Comparison of ENCODE assay signal across 16 mouse cellular contexts in the genomic region with DNA sequence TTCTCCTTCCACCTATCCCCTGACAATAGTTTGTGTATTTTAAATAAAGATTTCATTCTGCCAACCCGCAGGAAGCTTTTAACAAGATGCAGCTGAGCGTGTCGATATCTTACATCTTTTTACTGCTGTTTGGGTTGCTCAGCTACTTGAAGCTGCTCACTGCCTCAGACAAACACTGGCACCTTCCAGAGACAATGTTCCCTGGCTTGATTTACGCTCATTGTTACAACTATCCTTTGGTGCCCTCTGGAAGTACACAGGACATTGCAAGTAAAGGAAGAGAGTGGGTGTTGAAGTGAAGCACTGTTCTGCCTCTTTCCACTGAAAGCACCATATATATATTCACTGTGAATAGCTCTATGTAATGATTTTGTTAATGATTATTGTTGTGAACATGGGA. TPM values are rescaled to one million over a fixed set of nuclear protein-coding genes. Genes with fewer than 3 reads are reported as not detected.
A peak's percentile ranks its signal among the peaks of the same experiment; 100 is the strongest.
DNase-seq lines count a peak whose midpoint lies in the region; ATAC-seq and TF ChIP-seq lines count a peak whose summit lies in the region.
"Had no signal": no experiment of that assay in that cellular context is flagged by ENCODE, and none has a peak within 500 bp of the region (broad histone marks: within the 10 kb centered on the region; RNA-seq: fewer than 3 reads in every experiment).

No protein-coding gene starts in this region.

- no peak for DNase-seq in frontal cortex, postnatal 25 days (ENCODE audit: low spot score in 2 of 2)
- peak; percentile 9 for DNase-seq in left cerebral cortex, adult 8-10 months (ENCODE audit: low spot score in 2 of 2)
- no peak for DNase-seq in left cerebral cortex, postnatal 10 days (ENCODE audit: extremely low spot score in 1 of 2, low spot score in 2 of 2)
- peak; percentile 63 for DNase-seq in brain, adult 2 months (ENCODE audit: low read depth, low spot score)
- DNase-seq in hindbrain, postnatal 0 days (ENCODE audit: low spot score): peak; percentile 36
- DNase-seq in testis, postnatal 10 days (ENCODE audit: low spot score): no peak
- DNase-seq in lung, adult 2 months: no peak
- DNase-seq: cerebellum, adult 11-12 months; gastrocnemius, postnatal 36 days; heart, postnatal 14 days; lung, adult 18-20 months had no signal

- no peaks in the 10 kb centered on the region; the same call in 1 of the 2 replicates for H3K9me3 ChIP-seq in hindbrain, postnatal 0 days (ENCODE audit: low read length)
- H3K9me3 ChIP-seq: heart, embryonic 10.5 days; limb, embryonic 15.5 days had no signal

- peak; percentile 32; the same call in 1 of the 2 replicates for ATAC-seq in frontal cortex, adult (ENCODE audit: low TSS enrichment)
- ATAC-seq in hindbrain, postnatal 0 days: no peak
- ATAC-seq: intestine, embryonic 16.5 days had no signal

- 0 out of 2 replicates have a peak, but pooled peaks have one; percentile 3 for TF ChIP-seq CTCF in hindbrain, postnatal 0 days (IDR thresholded peaks at IDR 0.05; ENCODE audit: low read depth)
- no peak for TF ChIP-seq CTCF in lung, adult 2 months (IDR thresholded peaks at IDR 0.05; ENCODE audit: insufficient read depth, low read length)

- no peaks in the 10 kb centered on the region for H3K27me3 ChIP-seq in hindbrain, postnatal 0 days (ENCODE audit: insufficient read depth, low read length)

- H3K9ac ChIP-seq in hindbrain, postnatal 0 days (replicated peaks; ENCODE audit: low read length): no peak overlapping the region
- H3K9ac ChIP-seq: limb, embryonic 15.5 days had no signal

- intact Hi-C loops in left cerebral cortex, postnatal 10 days (cut with DNase I): loop anchor here (10.0 kb wide), 3 partner anchors 391 to 841 kb away; no protein-coding TSS in a partner anchor

- no peaks in the 10 kb centered on the region for H3K36me3 ChIP-seq in hindbrain, postnatal 0 days (ENCODE audit: insufficient read depth, low read length)
- H3K36me3 ChIP-seq: heart, embryonic 10.5 days; limb, embryonic 15.5 days had no signal

- H3K4me1 ChIP-seq in hindbrain, postnatal 0 days (ENCODE audit: insufficient read depth, low read length): no peaks in the 10 kb centered on the region
- H3K4me1 ChIP-seq in lung, adult 2 months (ENCODE audit: control insufficient read depth, insufficient read depth, low read length): no peaks in the 10 kb centered on the region

- TF ChIP-seq POLR2A in lung, adult 2 months (IDR thresholded peaks at IDR 0.05; ENCODE audit: borderline replicate concordance, extremely low read depth, low read depth, low read length): no peak

- H3K4me3 ChIP-seq in hindbrain, postnatal 0 days (ENCODE audit: low read length): no peak overlapping the region
- H3K4me3 ChIP-seq in lung, adult 2 months (replicated peaks; ENCODE audit: extremely low read depth, low read depth, low read length): no peak overlapping the region
- H3K4me3 ChIP-seq: heart, embryonic 10.5 days; limb, embryonic 15.5 days had no signal

- 40% methylated on average over 4 of the region's 4 CpGs for WGBS in hindbrain, postnatal 0 days
- 62% methylated on average over 4 of the region's 4 CpGs for WGBS in lung, adult 2 months

- no peak overlapping the region for H3K27ac ChIP-seq in hindbrain, postnatal 0 days
- H3K27ac ChIP-seq: heart, embryonic 10.5 days; limb, embryonic 15.5 days had no signal

- peak overlapping the region; percentile 76 for H3K4me2 ChIP-seq in hindbrain, postnatal 0 days (ENCODE audit: low read depth, low read length)
- H3K4me2 ChIP-seq: limb, embryonic 15.5 days had no signal

RNA-seq across cellular contexts. Expression of gene Ptprd, which starts 2.2 kb away (rescaled TPM):
- 100 to 1,000 TPM; 270 to 296 (median 280) TPM for total RNA-seq in left cerebral cortex, adult 8-10 months (2022)
- total RNA-seq in left cerebral cortex, postnatal 10 days (2021): 100 to 1,000 TPM; 402 to 420 TPM
- 95.6 and 96.0 TPM in 2 replicates for total RNA-seq in hindbrain, postnatal 0 days (2014; rRNA removed)
- polyA plus RNA-seq in hindbrain, postnatal 0 days (2015; fragmentation: Nextera tagmentation; extraction: Ambion mirVana): 49.9 and 56.3 TPM in 2 replicates
- 7.6 and 13.4 TPM in 2 replicates for polyA plus RNA-seq in lung, adult 2 months (2012; rRNA removed)
- total RNA-seq: common myeloid progenitor, adult 5-6 weeks had no signal

Comparison
In these comparisons a context has a peak if more than half of its experiments do, and no peak if none do; other contexts are left out.
1. DNase-seq: peak in left cerebral cortex, adult 8-10 months (2 of 2), brain, adult 2 months (single experiment) and hindbrain, postnatal 0 days (single experiment); none in frontal cortex, postnatal 25 days (0 of 2), left cerebral cortex, postnatal 10 days (0 of 2), testis, postnatal 10 days (single experiment) and lung, adult 2 months (single experiment).